Mouse (Mus musculus) bone marrow, adult 2 months (tissue): ENCODE data around the gene Ednrb. TPM values are rescaled to one million over a fixed set of nuclear protein-coding genes. Genes with fewer than 3 reads are reported as not detected.
A peak's percentile ranks its signal among the peaks of the same experiment; 100 is the strongest.

ENCODE experiments used
- H3K27ac ChIP-seq: fragments of 200-500 bp; 2 replicates; pipeline ENCODE4 v1.5.1; 2012; ENCODE audit warnings: low read depth, mild to moderate bottlenecking, control low read depth, inconsistent platforms, low read length; ENCODE audit not compliant: control insufficient read depth, poor library complexity, insufficient read depth
- H3K4me1 ChIP-seq: fragments of 200-500 bp; 2 replicates; pipeline ENCODE4 v1.6.1; 2011; ENCODE audit warnings: low read length; ENCODE audit not compliant: control insufficient read depth, insufficient read depth
- H3K4me3 ChIP-seq: fragments of 200-500 bp; replicated peaks from 2 replicates; pipeline ENCODE3; 2011; ENCODE audit warnings: mild to moderate bottlenecking, low read depth, low read length, control low read depth; ENCODE audit not compliant: control insufficient read depth
- CTCF ChIP-seq: fragments of 200-500 bp; IDR thresholded peaks from 2 replicates; pipeline ENCODE4 v1.5.1; 2011; ENCODE audit warnings: low read length, control low read depth; ENCODE audit not compliant: control insufficient read depth, insufficient read depth
- POLR2A ChIP-seq: fragments of 200-500 bp; IDR thresholded peaks from 2 replicates; pipeline ENCODE4 v1.6.1; 2011; ENCODE audit warnings: low read depth, mild to moderate bottlenecking, control low read depth, low read length, borderline replicate concordance; ENCODE audit not compliant: control insufficient read depth
- WGBS: fragments of 180-500 bp; shearing (Covaris S2); methylation state at CpG from one replicate; pipeline ENCODE4 v1.1.7; 2018; 5-methylcytosine and 5-hydroxymethylcytosine counted together
- polyA plus RNA-seq: library from polyadenylated mRNA; stranded (reverse); fragments of >200 nt; gene quantifications from 2 replicates; pipeline ENCODE4 v1.2.4, GENCODE M21; 2011; ENCODE audit warnings: low replicate concordance; ENCODE audit not compliant: missing spikeins, insufficient read depth, insufficient read length

Gene Ednrb
- 0.72 and 0.77 TPM in 2 replicates for polyA plus RNA-seq

DNA sequence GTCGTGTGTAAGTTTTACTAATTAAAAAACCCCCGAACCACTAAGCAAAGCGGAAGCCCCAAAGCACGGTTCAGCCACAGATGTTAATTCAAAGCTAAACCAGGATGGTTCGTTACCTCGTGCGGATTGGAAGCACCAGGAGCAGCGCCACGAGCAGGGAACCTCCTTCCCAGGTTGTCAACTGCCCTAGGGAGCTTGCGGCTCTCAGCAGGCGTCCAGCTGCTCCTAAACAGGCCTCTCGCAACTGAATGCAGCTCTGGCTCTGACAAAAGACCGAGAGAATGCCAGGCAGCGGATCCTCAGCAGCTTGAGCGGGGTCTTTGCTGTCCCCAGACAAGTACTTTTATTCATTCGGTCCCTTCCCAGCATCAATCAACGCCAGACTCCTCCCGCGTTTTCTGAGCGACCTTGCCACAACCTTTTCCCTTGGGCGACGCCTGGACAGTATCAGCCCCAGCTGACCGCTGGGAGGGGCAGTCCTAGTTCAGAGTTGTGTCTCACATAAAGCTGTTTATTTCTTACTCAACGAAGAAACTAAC, at the start of gene Ednrb:
Gene Ednrb, minus strand, starts transcription at position 392 of the 539 bp plus-strand sequence.
- 4% methylated on average over 24 of the region's 24 CpGs for WGBS
- H3K4me3 ChIP-seq: peak within 1 kb of the TSS; percentile 33
- TF ChIP-seq POLR2A (no peak), CTCF (no peak)
- H3K27ac ChIP-seq: no peak within 1 kb of the TSS
- H3K4me1 ChIP-seq: no peaks in the 10 kb centered on the region

DNA sequence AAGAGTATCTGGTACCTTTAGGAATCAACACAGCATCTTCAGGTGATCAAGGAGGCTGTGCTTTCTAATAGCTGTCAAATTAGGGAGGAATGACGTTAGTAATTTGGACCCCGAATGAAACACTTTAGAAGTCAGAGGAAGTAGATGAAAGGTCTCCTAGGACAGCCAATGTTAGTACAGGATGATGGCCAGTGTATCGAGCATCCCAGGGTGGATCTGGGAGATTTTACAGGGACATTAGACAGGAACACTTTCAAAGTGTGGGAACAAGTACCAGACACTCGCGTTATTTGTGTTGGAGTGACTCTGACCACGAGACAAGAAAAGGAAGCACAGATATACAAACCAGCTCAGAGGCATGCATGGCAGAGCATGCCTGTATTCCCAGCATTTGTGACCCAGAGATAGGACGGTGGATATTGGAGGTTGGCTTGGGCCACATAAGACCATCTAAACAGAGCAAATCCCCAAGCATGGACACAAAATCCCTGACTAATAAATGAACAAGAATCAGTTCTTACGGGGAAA, 48.3 kb upstream of the Ednrb start:
- H3K4me1 ChIP-seq: no peaks in the 10 kb centered on the region; the same call in 1 of the 2 replicates
- 72% methylated on average over 8 of the region's 8 CpGs for WGBS
- H3K4me3 ChIP-seq: no peak overlapping the region
- H3K27ac ChIP-seq: no peak overlapping the region
- TF ChIP-seq POLR2A (no peak), CTCF (no peak)

DNA sequence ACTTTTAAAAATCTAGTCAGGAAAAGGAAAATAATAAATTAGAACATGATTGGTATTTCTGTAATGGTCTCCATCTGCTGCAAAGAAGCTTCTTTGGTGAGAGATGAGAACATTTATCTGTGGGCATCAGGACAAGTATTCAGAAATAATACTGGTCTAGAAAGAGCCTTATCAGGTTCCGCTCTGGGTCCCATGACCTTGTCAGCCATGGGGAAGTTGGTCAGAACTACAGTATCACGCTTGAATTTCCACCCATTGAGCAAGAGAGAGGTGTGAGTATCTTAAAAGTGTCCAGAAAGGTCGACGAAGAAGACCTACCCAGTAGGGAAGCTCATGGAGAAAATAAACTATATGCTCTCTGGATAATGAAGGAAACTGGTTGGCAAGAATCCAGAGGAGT, 46.6 kb upstream of the Ednrb start:
- Histone ChIP-seq H3K4me3 (no peak overlapping the region), H3K4me1 (no peaks in the 10 kb centered on the region; the same call in 1 of the 2 replicates), H3K27ac (no peak overlapping the region)
- WGBS: 39% methylated on average over 4 of the region's 4 CpGs
- TF ChIP-seq POLR2A (no peak), CTCF (no peak)

DNA sequence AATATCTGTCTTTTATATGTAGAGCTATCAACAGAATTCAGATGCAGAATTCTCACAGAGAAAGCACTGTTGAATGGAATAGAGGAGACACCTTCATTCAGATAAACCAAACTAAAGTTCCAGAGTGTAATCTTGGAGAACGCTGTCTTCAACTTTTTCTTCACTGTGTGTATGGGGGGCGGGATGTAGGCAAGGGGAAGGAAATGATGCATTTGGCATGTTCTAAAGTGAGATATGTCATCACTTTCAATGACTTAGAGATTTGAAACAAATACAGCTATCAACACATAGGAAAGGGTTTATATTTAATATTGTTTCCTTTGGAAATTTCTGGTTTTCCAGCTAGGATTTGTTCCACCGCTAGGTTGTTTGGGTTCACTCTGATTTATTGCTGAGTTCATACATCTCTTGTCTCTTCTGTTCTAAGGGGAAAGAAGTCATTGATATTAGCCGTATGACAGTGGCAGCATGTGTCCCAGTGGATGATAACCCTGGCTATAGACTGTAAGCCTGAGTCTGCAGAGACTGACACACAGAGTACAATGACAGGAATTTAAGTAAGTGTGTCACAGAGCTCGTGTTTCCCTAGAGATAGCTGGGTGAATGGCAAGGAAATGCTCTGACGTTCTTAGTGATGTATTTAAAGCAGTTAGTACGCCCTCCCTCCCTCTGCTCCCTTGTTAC, 40.8 kb upstream of the Ednrb start:
- TF ChIP-seq CTCF: no peak
- TF ChIP-seq POLR2A: no peak
- Histone ChIP-seq H3K27ac (no peak overlapping the region), H3K4me1 (no peaks in the 10 kb centered on the region), H3K4me3 (no peak overlapping the region)
- WGBS: 61% methylated on average over 7 of the region's 7 CpGs

DNA sequence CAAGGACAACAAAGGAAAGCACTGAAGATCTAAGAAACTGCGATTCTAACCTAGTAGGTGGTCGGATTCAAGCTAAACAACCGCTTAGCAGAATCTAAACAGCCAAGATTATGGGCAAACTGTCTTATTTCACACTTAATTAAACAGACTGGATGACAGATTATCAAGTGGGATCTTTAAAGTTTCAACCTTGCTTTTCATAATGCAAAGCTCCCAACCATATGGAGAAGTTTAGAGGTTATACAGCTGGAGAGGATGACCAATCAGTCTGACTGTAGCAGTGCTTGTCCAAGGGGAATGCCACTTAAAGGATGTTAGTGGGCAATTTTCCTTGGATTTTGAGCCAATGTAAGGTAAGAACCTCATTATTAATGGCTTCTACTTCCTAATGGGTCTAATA, 38.7 kb upstream of the Ednrb start:
- Histone ChIP-seq H3K4me3 (no peak overlapping the region), H3K27ac (no peak overlapping the region), H3K4me1 (no peaks in the 10 kb centered on the region)
- 85% methylated on average over 3 of the region's 3 CpGs for WGBS
- TF ChIP-seq POLR2A (no peak), CTCF (no peak)

DNA sequence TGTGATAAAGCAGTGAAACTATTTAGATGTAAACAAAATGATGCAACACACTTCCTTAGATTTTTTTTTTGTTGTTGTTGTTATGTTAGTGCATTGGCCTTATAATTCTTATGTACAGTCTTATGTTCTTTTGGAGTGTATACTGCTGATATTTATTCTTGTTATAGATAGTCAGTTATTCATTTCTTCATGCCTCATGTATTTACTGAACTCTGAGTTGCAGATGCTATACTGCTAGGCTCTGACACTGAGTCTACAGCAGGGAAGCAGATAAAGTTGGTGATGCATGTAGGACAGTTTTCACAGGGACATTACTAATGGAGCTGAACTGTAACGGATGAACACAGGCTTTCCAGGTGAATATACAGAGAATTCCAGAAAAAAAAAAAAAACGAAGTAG, 32.9 kb upstream of the Ednrb start:
- no peak for TF ChIP-seq POLR2A
- H3K4me3 ChIP-seq: no peak overlapping the region
- WGBS: 83% methylated on average over 2 of the region's 2 CpGs
- no peak overlapping the region for H3K27ac ChIP-seq
- H3K4me1 ChIP-seq: no peaks in the 10 kb centered on the region

DNA sequence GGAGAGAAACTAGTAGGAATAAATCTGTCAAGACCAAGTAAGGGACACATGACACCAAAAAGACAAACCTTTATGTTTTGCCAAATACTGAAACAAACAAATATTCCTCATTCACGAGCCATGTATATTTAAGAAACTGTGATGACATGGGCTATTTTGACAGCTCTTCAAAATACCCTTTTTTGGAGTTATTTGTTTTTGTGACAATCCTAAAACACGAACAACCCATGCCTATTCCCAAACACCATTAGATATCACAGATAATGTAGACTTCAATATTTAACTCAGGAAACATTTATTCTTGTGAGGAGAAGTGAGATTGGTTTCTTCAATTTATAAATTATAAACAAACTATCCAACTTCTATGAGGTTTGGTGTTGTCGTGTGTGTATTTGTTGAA, 32.4 kb upstream of the Ednrb start:
- H3K27ac ChIP-seq: no peak overlapping the region
- WGBS: 68% methylated on average over 3 of the region's 3 CpGs
- H3K4me3 ChIP-seq: no peak overlapping the region
- H3K4me1 ChIP-seq: no peaks in the 10 kb centered on the region
- TF ChIP-seq POLR2A (no peak), CTCF (no peak)

DNA sequence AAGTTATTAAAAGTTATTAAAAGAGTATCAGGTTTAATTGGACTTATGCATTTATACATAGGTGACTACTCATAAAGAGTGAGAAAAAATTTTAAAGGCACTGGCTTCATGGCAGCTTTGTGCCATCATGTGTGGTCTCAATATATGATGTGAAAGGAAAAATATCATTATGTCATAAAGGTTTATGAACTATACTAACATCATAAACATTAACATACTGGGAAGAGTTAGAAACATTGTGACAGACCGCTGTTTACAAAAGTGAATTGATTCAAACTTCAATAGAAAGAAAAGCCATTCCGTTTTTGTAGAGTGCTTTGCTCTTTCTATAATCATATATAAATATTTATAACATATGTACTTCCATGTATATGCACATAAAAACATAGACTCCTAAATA, 22.4 kb upstream of the Ednrb start:
- Histone ChIP-seq H3K4me3 (no peak overlapping the region), H3K4me1 (no peaks in the 10 kb centered on the region), H3K27ac (no peak overlapping the region)
- no peak for TF ChIP-seq CTCF
- no peak for TF ChIP-seq POLR2A
- 89% methylated on average over 2 of the region's 2 CpGs for WGBS
